Mouse (Mus musculus): ENCODE results near the gene Sppl2b. TPM values are rescaled to one million over a fixed set of nuclear protein-coding genes. Genes with fewer than 3 reads are reported as not detected.
A peak's percentile ranks its signal among the peaks of the same experiment; 100 is the strongest.

Sppl2b gene
- total and polyA plus RNA-seq, 2 experiments = 6.5 to 40.1 TPM

- H3K27ac ChIP-seq (replicated peaks; ENCODE audit: insufficient read depth, low read depth, low read length) = no peak overlapping the region
- WGBS = 15% methylated on average over 1 of the region's 1 CpGs
- TF ChIP-seq POLR2A (IDR thresholded peaks at IDR 0.05; ENCODE audit: extremely low read depth, insufficient read depth, low read length) = no peak
- no peak for TF ChIP-seq CTCF (IDR thresholded peaks at IDR 0.05; ENCODE audit: low read depth, low read length)
- H3K4me1 ChIP-seq (ENCODE audit: control insufficient read depth, insufficient read depth, low read length) = peaks cover 29% of the 10 kb centered on the region
- peaks cover 4% of the 10 kb centered on the region for H3K27me3 ChIP-seq (ENCODE audit: control insufficient read depth, insufficient read depth, low read length)
- DNase-seq (ENCODE audit: extremely low read depth, low read depth, low spot score) = peak; percentile 23
- no peak overlapping the region for H3K4me3 ChIP-seq (ENCODE audit: insufficient read depth, low read depth, low read length)
- peaks cover 16% of the 10 kb centered on the region; the same call in 1 of the 2 replicates for H3K79me2 ChIP-seq (ENCODE audit: control insufficient read depth, insufficient read depth, low read length)
- peaks cover 8% of the 10 kb centered on the region for H3K36me3 ChIP-seq (ENCODE audit: control insufficient read depth, insufficient read depth, low read length)
- peak overlapping the region; percentile 14; the same call in 1 of the 2 replicates for H3K9ac ChIP-seq (ENCODE audit: low read depth, low read length)
Measured at GRCm38 (mm10) chr10:80829359-80830278, 25.5 kb upstream of the Sppl2b start.

GRCm38 (mm10) chr10:80831136-80831535, 23.9 kb upstream of the Sppl2b start:
- DNase-seq (ENCODE audit: extremely low read depth, low read depth, low spot score) = peak; percentile 96
- H3K4me1 ChIP-seq (ENCODE audit: control insufficient read depth, insufficient read depth, low read length) = peaks cover 27% of the 10 kb centered on the region
- no peak overlapping the region for H3K4me3 ChIP-seq (ENCODE audit: insufficient read depth, low read depth, low read length)
- H3K36me3 ChIP-seq (ENCODE audit: control insufficient read depth, insufficient read depth, low read length) = peaks cover 8% of the 10 kb centered on the region
- H3K9ac ChIP-seq (ENCODE audit: low read depth, low read length) = no peak overlapping the region
- 16% methylated on average over 9 of the region's 9 CpGs for WGBS
- TF ChIP-seq CTCF (IDR thresholded peaks at IDR 0.05; ENCODE audit: low read depth, low read length) (no peak), POLR2A (IDR thresholded peaks at IDR 0.05; ENCODE audit: extremely low read depth, insufficient read depth, low read length) (no peak)
- peak overlapping the region; percentile 37 for H3K27ac ChIP-seq (replicated peaks; ENCODE audit: insufficient read depth, low read depth, low read length)
- peaks cover 16% of the 10 kb centered on the region; the same call in 1 of the 2 replicates for H3K79me2 ChIP-seq (ENCODE audit: control insufficient read depth, insufficient read depth, low read length)
- H3K27me3 ChIP-seq (ENCODE audit: control insufficient read depth, insufficient read depth, low read length) = peaks cover 15% of the 10 kb centered on the region

- Histone ChIP-seq H3K27ac (replicated peaks; ENCODE audit: insufficient read depth, low read depth, low read length) (no peak overlapping the region), H3K27me3 (ENCODE audit: control insufficient read depth, insufficient read depth, low read length) (peaks cover 15% of the 10 kb centered on the region), H3K4me1 (ENCODE audit: control insufficient read depth, insufficient read depth, low read length) (peaks cover 24% of the 10 kb centered on the region), H3K4me3 (ENCODE audit: insufficient read depth, low read depth, low read length) (no peak overlapping the region), H3K9ac (ENCODE audit: low read depth, low read length) (no peak overlapping the region), H3K36me3 (ENCODE audit: control insufficient read depth, insufficient read depth, low read length) (peaks cover 8% of the 10 kb centered on the region), H3K79me2 (ENCODE audit: control insufficient read depth, insufficient read depth, low read length) (peaks cover 4% of the 10 kb centered on the region; the same call in 1 of the 2 replicates)
- DNase-seq (ENCODE audit: extremely low read depth, low read depth, low spot score) = no peak
- 75% methylated on average over 7 of the region's 7 CpGs for WGBS
- TF ChIP-seq CTCF (IDR thresholded peaks at IDR 0.05; ENCODE audit: low read depth, low read length) (no peak), POLR2A (IDR thresholded peaks at IDR 0.05; ENCODE audit: extremely low read depth, insufficient read depth, low read length) (no peak)
Measured at GRCm38 (mm10) chr10:80832818-80833217, 22.3 kb upstream of the Sppl2b start.

- TF ChIP-seq CTCF (IDR thresholded peaks at IDR 0.05; ENCODE audit: low read depth, low read length) (no peak), POLR2A (IDR thresholded peaks at IDR 0.05; ENCODE audit: extremely low read depth, insufficient read depth, low read length) (no peak)
- Histone ChIP-seq H3K27ac (replicated peaks; ENCODE audit: insufficient read depth, low read depth, low read length) (no peak overlapping the region), H3K79me2 (ENCODE audit: control insufficient read depth, insufficient read depth, low read length) (no peaks in the 10 kb centered on the region), H3K36me3 (ENCODE audit: control insufficient read depth, insufficient read depth, low read length) (no peaks in the 10 kb centered on the region), H3K27me3 (ENCODE audit: control insufficient read depth, insufficient read depth, low read length) (peaks cover 15% of the 10 kb centered on the region), H3K4me1 (ENCODE audit: control insufficient read depth, insufficient read depth, low read length) (peaks cover 3% of the 10 kb centered on the region), H3K4me3 (ENCODE audit: insufficient read depth, low read depth, low read length) (no peak overlapping the region), H3K9ac (ENCODE audit: low read depth, low read length) (no peak overlapping the region)
- WGBS = 58% methylated on average over 30 of the region's 30 CpGs
- DNase-seq (ENCODE audit: extremely low read depth, low read depth, low spot score) = no peak
Measured at GRCm38 (mm10) chr10:80835617-80836016, 19.5 kb upstream of the Sppl2b start.

GRCm38 (mm10) chr10:80836949-80837379, 18.1 kb upstream of the Sppl2b start:
- no peak overlapping the region for H3K9ac ChIP-seq (ENCODE audit: low read depth, low read length)
- 58% methylated on average over 7 of the region's 7 CpGs for WGBS

More at GRCm38 (mm10) chr10:80836949-80837379, 18.1 kb upstream of the Sppl2b start:
- Histone ChIP-seq H3K4me3 (ENCODE audit: insufficient read depth, low read depth, low read length) (no peak overlapping the region), H3K27ac (replicated peaks; ENCODE audit: insufficient read depth, low read depth, low read length) (no peak overlapping the region), H3K79me2 (ENCODE audit: control insufficient read depth, insufficient read depth, low read length) (no peaks in the 10 kb centered on the region), H3K27me3 (ENCODE audit: control insufficient read depth, insufficient read depth, low read length) (peaks cover 15% of the 10 kb centered on the region), H3K36me3 (ENCODE audit: control insufficient read depth, insufficient read depth, low read length) (no peaks in the 10 kb centered on the region), H3K4me1 (ENCODE audit: control insufficient read depth, insufficient read depth, low read length) (no peaks in the 10 kb centered on the region)
- no peak for DNase-seq (ENCODE audit: extremely low read depth, low read depth, low spot score)
- TF ChIP-seq CTCF (IDR thresholded peaks at IDR 0.05; ENCODE audit: low read depth, low read length) (no peak), POLR2A (IDR thresholded peaks at IDR 0.05; ENCODE audit: extremely low read depth, insufficient read depth, low read length) (no peak)
